Mouse (Mus musculus): ENCODE measurements around the gene Mpv17.

Gene Mpv17

GRCm38 (mm10) chr5:31095711-31096480 lies 58.2 kb downstream of the Mpv17 start:
- no peak for DNase-seq

GRCm38 (mm10) chr5:31094799-31095691 lies 59.0 kb downstream of the Mpv17 start:
- no peak for DNase-seq

- no peak for DNase-seq
Measured at GRCm38 (mm10) chr5:31094100-31094798, 59.8 kb downstream of the Mpv17 start.

- DNase-seq, result no peak
Measured at GRCm38 (mm10) chr5:31093151-31094041, 60.7 kb downstream of the Mpv17 start.

- no peak for DNase-seq
Measured at GRCm38 (mm10) chr5:31092231-31092975, 61.6 kb downstream of the Mpv17 start.
